Mouse (Mus musculus): Measurements from ENCODE around the gene Dmac2. TPM values are rescaled to one million over a fixed set of nuclear protein-coding genes. Genes with fewer than 3 reads are reported as not detected.

Dmac2 gene
- polyA plus RNA-seq, 1 experiment = 86.2 TPM

- Histone ChIP-seq H3K4me3 (ENCODE audit: control insufficient read depth, insufficient read depth, low read length) (no peak overlapping the region), H3K27ac (ENCODE audit: control insufficient read depth, insufficient read depth, low read length) (peak overlapping the region; percentile 99), H3K4me1 (replicated peaks; ENCODE audit: control insufficient read depth, insufficient read depth, low read length) (peaks cover 74% of the 10 kb centered on the region), H3K27me3 (ENCODE audit: control insufficient read depth, insufficient read depth, low read length) (no peaks in the 10 kb centered on the region), H3K36me3 (ENCODE audit: control insufficient read depth, insufficient read depth, low read length) (no peaks in the 10 kb centered on the region)
- WGBS = 4% methylated on average over 5 of the region's 5 CpGs
- peak; percentile 79 for DNase-seq
- TF ChIP-seq CTCF (IDR thresholded peaks at IDR 0.05; ENCODE audit: borderline replicate concordance, control insufficient read depth, extremely low read depth, insufficient read depth, low read length, poor library complexity) = peak; percentile 87
- peak; percentile 38; the same call in 1 of the 2 replicates for TF ChIP-seq POLR2A (IDR thresholded peaks at IDR 0.05; ENCODE audit: control insufficient read depth, extremely low read depth, insufficient read depth, low read length, poor library complexity)
Measured at GRCm38 (mm10) chr7:25647574-25648123, 28.4 kb downstream of the Dmac2 start.

- Histone ChIP-seq H3K27ac (ENCODE audit: control insufficient read depth, insufficient read depth, low read length) (peak overlapping the region; percentile 99), H3K4me3 (ENCODE audit: control insufficient read depth, insufficient read depth, low read length) (no peak overlapping the region), H3K27me3 (ENCODE audit: control insufficient read depth, insufficient read depth, low read length) (no peaks in the 10 kb centered on the region), H3K36me3 (ENCODE audit: control insufficient read depth, insufficient read depth, low read length) (no peaks in the 10 kb centered on the region), H3K4me1 (replicated peaks; ENCODE audit: control insufficient read depth, insufficient read depth, low read length) (peaks cover 63% of the 10 kb centered on the region)
- no peak for DNase-seq
- 33% methylated on average over 5 of the region's 5 CpGs for WGBS
- no peak for TF ChIP-seq POLR2A (IDR thresholded peaks at IDR 0.05; ENCODE audit: control insufficient read depth, extremely low read depth, insufficient read depth, low read length, poor library complexity)
- no peak for TF ChIP-seq CTCF (IDR thresholded peaks at IDR 0.05; ENCODE audit: borderline replicate concordance, control insufficient read depth, extremely low read depth, insufficient read depth, low read length, poor library complexity)
Measured at GRCm38 (mm10) chr7:25649839-25650238, 30.6 kb downstream of the Dmac2 start.

GRCm38 (mm10) chr7:25651281-25651680 is 32.1 kb downstream of the Dmac2 start:
- 17% methylated on average over 8 of the region's 8 CpGs for WGBS
- no peak for TF ChIP-seq POLR2A (IDR thresholded peaks at IDR 0.05; ENCODE audit: control insufficient read depth, extremely low read depth, insufficient read depth, low read length, poor library complexity)
- Histone ChIP-seq H3K36me3 (ENCODE audit: control insufficient read depth, insufficient read depth, low read length) (no peaks in the 10 kb centered on the region), H3K4me3 (ENCODE audit: control insufficient read depth, insufficient read depth, low read length) (no peak overlapping the region), H3K27me3 (ENCODE audit: control insufficient read depth, insufficient read depth, low read length) (no peaks in the 10 kb centered on the region), H3K4me1 (replicated peaks; ENCODE audit: control insufficient read depth, insufficient read depth, low read length) (peaks cover 49% of the 10 kb centered on the region), H3K27ac (ENCODE audit: control insufficient read depth, insufficient read depth, low read length) (peak overlapping the region; percentile 20; the same call in 1 of the 2 replicates)
- peak; percentile 54 for DNase-seq

GRCm38 (mm10) chr7:25652244-25652759 is 33.1 kb downstream of the Dmac2 start:
- 44% methylated on average over 12 of the region's 12 CpGs for WGBS
- H3K4me1 ChIP-seq (replicated peaks; ENCODE audit: control insufficient read depth, insufficient read depth, low read length) = peaks cover 39% of the 10 kb centered on the region

GRCm38 (mm10) chr7:25655601-25656428 is 36.6 kb downstream of the Dmac2 start:
- H3K27ac ChIP-seq (ENCODE audit: control insufficient read depth, insufficient read depth, low read length) = no peak overlapping the region
- DNase-seq = no peak
- 86% methylated on average over 11 of the region's 11 CpGs for WGBS

More at GRCm38 (mm10) chr7:25652244-25652759, 33.1 kb downstream of the Dmac2 start:
- no peak for DNase-seq
- no peak for TF ChIP-seq POLR2A (IDR thresholded peaks at IDR 0.05; ENCODE audit: control insufficient read depth, extremely low read depth, insufficient read depth, low read length, poor library complexity)
- TF ChIP-seq CTCF (IDR thresholded peaks at IDR 0.05; ENCODE audit: borderline replicate concordance, control insufficient read depth, extremely low read depth, insufficient read depth, low read length, poor library complexity) = no peak
- Histone ChIP-seq H3K4me3 (ENCODE audit: control insufficient read depth, insufficient read depth, low read length) (no peak overlapping the region), H3K27me3 (ENCODE audit: control insufficient read depth, insufficient read depth, low read length) (no peaks in the 10 kb centered on the region), H3K36me3 (ENCODE audit: control insufficient read depth, insufficient read depth, low read length) (no peaks in the 10 kb centered on the region), H3K27ac (ENCODE audit: control insufficient read depth, insufficient read depth, low read length) (no peak overlapping the region)

GRCm38 (mm10) chr7:25657785-25658184 is 38.6 kb downstream of the Dmac2 start:
- Histone ChIP-seq H3K4me1 (replicated peaks; ENCODE audit: control insufficient read depth, insufficient read depth, low read length) (peaks cover 8% of the 10 kb centered on the region), H3K36me3 (ENCODE audit: control insufficient read depth, insufficient read depth, low read length) (no peaks in the 10 kb centered on the region), H3K4me3 (ENCODE audit: control insufficient read depth, insufficient read depth, low read length) (peak overlapping the region; percentile 62; the same call in 1 of the 2 replicates), H3K27ac (ENCODE audit: control insufficient read depth, insufficient read depth, low read length) (no peak overlapping the region), H3K27me3 (ENCODE audit: control insufficient read depth, insufficient read depth, low read length) (no peaks in the 10 kb centered on the region)
- 41% methylated on average over 10 of the region's 10 CpGs for WGBS
- no peak for DNase-seq
- no peak for TF ChIP-seq POLR2A (IDR thresholded peaks at IDR 0.05; ENCODE audit: control insufficient read depth, extremely low read depth, insufficient read depth, low read length, poor library complexity)
- TF ChIP-seq CTCF (IDR thresholded peaks at IDR 0.05; ENCODE audit: borderline replicate concordance, control insufficient read depth, extremely low read depth, insufficient read depth, low read length, poor library complexity) = no peak

More at GRCm38 (mm10) chr7:25655601-25656428, 36.6 kb downstream of the Dmac2 start:
- Histone ChIP-seq H3K4me3 (ENCODE audit: control insufficient read depth, insufficient read depth, low read length) (no peak overlapping the region), H3K36me3 (ENCODE audit: control insufficient read depth, insufficient read depth, low read length) (no peaks in the 10 kb centered on the region), H3K27me3 (ENCODE audit: control insufficient read depth, insufficient read depth, low read length) (no peaks in the 10 kb centered on the region), H3K4me1 (replicated peaks; ENCODE audit: control insufficient read depth, insufficient read depth, low read length) (peaks cover 18% of the 10 kb centered on the region)
- TF ChIP-seq CTCF (IDR thresholded peaks at IDR 0.05; ENCODE audit: borderline replicate concordance, control insufficient read depth, extremely low read depth, insufficient read depth, low read length, poor library complexity) (no peak), POLR2A (IDR thresholded peaks at IDR 0.05; ENCODE audit: control insufficient read depth, extremely low read depth, insufficient read depth, low read length, poor library complexity) (no peak)

Data from thymus, adult 2 months (tissue).